Mouse (Mus musculus) embryonic facial prominence, embryonic 14.5 days (tissue): ENCODE results near the gene Slc2a9. TPM values are rescaled to one million over a fixed set of nuclear protein-coding genes. Genes with fewer than 3 reads are reported as not detected.

ENCODE experiments used
- ATAC-seq: fragments of 200-750 bp; cut with Nextera tagmentation; 2 replicates; pipeline ENCODE4 v1.8.0; 2017; ENCODE audit warnings: low read depth, moderate number of reproducible peaks, moderate TSS enrichment
- DNase-seq: peaks from one replicate; pipeline ENCODE4 v3.0.0-alpha.2; 2015; ENCODE audit warnings: low spot score
- H3K27ac ChIP-seq: fragments of 300-500 bp; sonication (generic); replicated peaks from 2 replicates; pipeline ENCODE4 v1.5.1; 2014; ENCODE audit warnings: low read depth, mild to moderate bottlenecking, low read length, moderate library complexity
- H3K27me3 ChIP-seq: fragments of 300-500 bp; sonication (generic); replicated peaks from 2 replicates; pipeline ENCODE4 v1.6.1; 2014; ENCODE audit warnings: low read length; ENCODE audit not compliant: control insufficient read depth, insufficient read depth
- H3K36me3 ChIP-seq: fragments of 300-500 bp; sonication (generic); 2 replicates; pipeline ENCODE4 v1.6.1; 2014; ENCODE audit warnings: low read length, mixed read lengths; ENCODE audit not compliant: control insufficient read depth, insufficient read depth
- H3K4me1 ChIP-seq: fragments of 300-500 bp; sonication (generic); 2 replicates; pipeline ENCODE4 v1.6.1; 2014; ENCODE audit warnings: antibody characterized with exemption, low read length; ENCODE audit not compliant: control insufficient read depth, insufficient read depth
- H3K4me2 ChIP-seq: fragments of 300-500 bp; sonication (generic); 2 replicates; pipeline ENCODE4 v1.6.1; 2014; ENCODE audit warnings: low read depth, mild to moderate bottlenecking, low read length, moderate library complexity, mixed read lengths
- H3K4me3 ChIP-seq: fragments of 300-500 bp; sonication (generic); 2 replicates; pipeline ENCODE4 v1.5.1; 2014; ENCODE audit warnings: low read depth, mild to moderate bottlenecking, low read length
- H3K9ac ChIP-seq: fragments of 300-500 bp; sonication (generic); 2 replicates; pipeline ENCODE4 v1.6.1; 2014; ENCODE audit warnings: low read depth, mild to moderate bottlenecking, low read length, moderate library complexity, mixed read lengths
- H3K9me3 ChIP-seq: fragments of 300-500 bp; sonication (generic); 2 replicates; pipeline ENCODE4 v1.6.1; 2016; ENCODE audit warnings: low read length; ENCODE audit not compliant: control insufficient read depth
- WGBS: fragments of 180-500 bp; shearing (Covaris S2); extraction: QIAGEN DNeasy Blood & Tissue Kit; methylation state at CpG from one replicate; pipeline ENCODE4 v1.1.7; 2014; 5-methylcytosine and 5-hydroxymethylcytosine counted together
- polyA plus RNA-seq: library from polyadenylated mRNA; unstranded; fragments of >200 nt; fragmentation: Nextera tagmentation; extraction: Ambion mirVana; gene quantifications from 2 replicates; pipeline ENCODE4 v1.2.1, GENCODE M21; 2014

Gene Slc2a9
- polyA plus RNA-seq, 1 experiment from 2014 or later: 0.56 TPM

DNA sequence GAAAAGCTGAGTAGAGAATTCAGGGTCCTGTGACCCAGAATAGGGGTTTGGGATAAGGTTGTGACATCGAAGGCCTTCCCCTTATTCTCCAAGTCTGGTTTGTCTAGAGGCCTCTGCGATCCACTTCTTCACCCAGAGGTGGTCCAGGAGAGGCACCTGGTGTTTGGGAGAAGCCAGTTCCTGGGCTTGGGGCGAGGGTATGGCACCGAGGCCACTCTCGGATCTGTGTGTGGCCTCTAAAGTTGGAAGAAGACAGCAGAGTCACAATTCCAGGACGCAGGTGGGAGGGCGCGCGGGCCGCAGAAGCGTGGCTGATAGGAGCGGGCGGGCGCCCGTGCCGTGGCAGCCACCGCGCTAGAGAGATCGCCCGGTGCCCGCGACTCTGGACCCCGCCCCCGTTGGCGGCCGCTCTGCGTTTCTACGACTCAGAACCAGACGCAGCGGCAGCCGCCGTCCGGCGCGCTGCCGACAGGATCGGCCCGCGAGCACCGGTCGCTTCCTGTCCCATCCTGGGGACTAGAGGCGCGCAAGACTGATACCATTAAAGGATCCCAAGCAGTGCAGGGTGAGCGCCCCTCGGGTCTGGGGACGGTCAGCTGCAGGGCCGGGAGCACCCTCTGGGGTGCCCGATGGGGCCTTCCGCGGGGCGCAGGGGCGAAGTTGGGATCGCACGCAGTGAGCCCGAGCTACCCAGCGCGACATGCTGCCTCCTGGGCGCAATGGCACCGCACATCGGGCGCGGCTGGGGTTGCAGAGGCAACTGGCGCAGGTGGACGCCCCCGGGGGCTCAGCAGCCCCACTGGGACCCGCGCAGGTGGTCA lies 183.8 kb downstream of the Slc2a9 start, which contains the start of gene Drd5:
Gene Drd5, plus strand, starts transcription at position 402 of the 821 bp plus-strand sequence.
- peak; percentile 44; the same call in 1 of the 2 replicates for ATAC-seq
- H3K27me3 ChIP-seq: peaks cover 44% of the 10 kb centered on the region

DNA sequence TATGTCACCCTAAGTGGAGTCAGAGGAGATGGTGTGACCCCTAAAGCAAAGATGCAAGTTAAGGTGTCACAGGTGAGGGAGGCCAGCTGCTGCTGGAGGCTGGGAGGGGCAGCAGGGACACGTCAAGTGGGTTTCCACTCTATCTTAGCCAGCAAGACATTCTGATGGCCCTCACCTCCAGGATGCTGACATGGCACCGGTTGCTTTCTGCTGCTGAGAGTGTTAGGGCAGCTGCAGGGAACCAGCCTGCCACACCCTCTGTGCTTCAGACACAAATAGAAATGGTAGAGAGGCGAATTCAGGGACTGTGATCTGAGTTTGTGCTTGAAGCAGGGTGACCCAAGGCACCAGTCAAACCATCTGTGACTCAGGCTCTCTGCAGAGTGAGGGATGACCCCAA lies 193.1 kb downstream of the Slc2a9 start:
- 63% methylated on average over 3 of the region's 3 CpGs for WGBS
- Histone ChIP-seq H3K27me3 (no peaks in the 10 kb centered on the region), H3K9me3 (no peaks in the 10 kb centered on the region), H3K4me3 (no peak overlapping the region), H3K36me3 (no peaks in the 10 kb centered on the region), H3K4me1 (no peaks in the 10 kb centered on the region), H3K4me2 (no peak overlapping the region), H3K27ac (no peak overlapping the region), H3K9ac (no peak overlapping the region)
- no peak for DNase-seq
- ATAC-seq: no peak

More for the DNA sequence above, 183.8 kb downstream of the Slc2a9 start, which contains the start of gene Drd5:
- 2% methylated on average over 25 of the region's 67 CpGs for WGBS
- peaks cover 6% of the 10 kb centered on the region; the same call in 1 of the 2 replicates for H3K9me3 ChIP-seq
- no peaks in the 10 kb centered on the region for H3K36me3 ChIP-seq
- H3K4me2 ChIP-seq: peak within 1 kb of the TSS; percentile 81
- H3K4me3 ChIP-seq: peak within 1 kb of the TSS; percentile 44
- no peaks in the 10 kb centered on the region for H3K4me1 ChIP-seq
- no peak for DNase-seq
- H3K9ac ChIP-seq: peak within 1 kb of the TSS; percentile 51; the same call in 1 of the 2 replicates
- no peak within 1 kb of the TSS for H3K27ac ChIP-seq

DNA sequence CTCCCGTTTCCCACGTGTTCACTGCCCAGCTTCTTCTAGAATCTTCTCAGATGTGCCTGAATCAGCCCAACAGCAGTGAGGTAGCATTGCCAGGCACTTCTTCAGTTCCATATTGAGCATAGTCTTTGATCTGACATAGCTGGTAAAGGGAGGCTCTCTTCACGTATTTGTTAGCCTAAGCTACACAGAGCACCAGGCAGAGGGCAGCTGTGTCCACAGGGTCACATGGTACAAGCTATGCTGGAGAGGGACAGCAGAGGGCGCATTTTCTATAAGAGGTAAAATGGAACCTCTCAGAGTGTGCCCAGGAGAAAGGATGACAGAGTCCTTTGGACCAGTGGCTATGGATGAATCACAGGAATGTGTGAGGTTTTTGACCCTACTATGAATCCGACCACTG lies 194.1 kb downstream of the Slc2a9 start:
- ATAC-seq: peak; percentile 53; the same call in 1 of the 2 replicates
- Histone ChIP-seq H3K36me3 (no peaks in the 10 kb centered on the region), H3K9me3 (no peaks in the 10 kb centered on the region), H3K4me3 (no peak overlapping the region), H3K4me2 (no peak overlapping the region), H3K27ac (no peak overlapping the region), H3K27me3 (no peaks in the 10 kb centered on the region), H3K4me1 (no peaks in the 10 kb centered on the region), H3K9ac (no peak overlapping the region)
- WGBS: 49% methylated on average over 5 of the region's 5 CpGs
- peak; percentile 45 for DNase-seq

DNA sequence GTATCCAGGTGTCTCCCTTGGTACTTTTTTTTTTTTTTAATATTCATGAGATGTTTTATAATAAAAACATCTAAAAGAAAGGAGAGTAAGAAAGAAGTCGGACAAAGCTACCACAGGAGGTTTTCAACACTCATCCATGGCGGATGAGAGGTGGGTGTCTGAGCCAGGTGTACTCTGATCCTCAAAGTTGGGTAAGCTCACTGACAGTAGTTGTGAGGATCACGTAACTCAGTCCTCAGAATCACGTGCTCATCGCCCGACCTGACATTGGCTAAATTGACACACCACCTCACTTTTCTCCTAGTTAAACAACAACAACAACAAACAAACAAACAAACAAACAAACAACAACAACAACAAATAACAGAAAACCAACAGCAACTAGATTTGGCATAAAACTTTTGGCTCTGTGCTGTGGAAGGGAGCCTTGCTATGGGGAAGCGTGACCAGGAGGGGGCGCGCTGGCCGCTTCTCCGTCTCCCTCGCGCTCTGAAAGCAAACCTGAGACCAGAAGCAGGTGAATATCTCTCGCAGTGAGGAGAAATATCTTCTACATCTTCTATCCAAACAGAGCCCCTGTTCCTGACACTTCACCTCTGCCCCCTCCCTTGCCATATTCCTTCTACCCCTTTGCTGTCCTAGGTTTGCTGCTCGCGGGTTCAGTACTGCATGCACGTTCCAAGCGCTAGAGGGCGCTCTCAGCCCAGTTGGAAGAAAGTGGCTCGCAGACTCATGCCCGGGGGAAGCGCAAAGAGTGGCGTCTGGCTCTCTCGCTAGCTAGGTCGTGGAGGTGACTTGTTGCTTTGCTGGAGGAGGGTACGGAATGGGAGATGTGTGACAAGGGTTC lies 195.5 kb downstream of the Slc2a9 start:
- 9% methylated on average over 26 of the region's 26 CpGs for WGBS
- H3K4me3 ChIP-seq: peak overlapping the region; percentile 39
- ATAC-seq (peak; percentile 87), DNase-seq (peak; percentile 90)
- H3K9me3 ChIP-seq: no peaks in the 10 kb centered on the region
- H3K36me3 ChIP-seq: no peaks in the 10 kb centered on the region
- no peak overlapping the region for H3K27ac ChIP-seq
- peak overlapping the region; percentile 46; the same call in 1 of the 2 replicates for H3K9ac ChIP-seq
- H3K27me3 ChIP-seq: no peaks in the 10 kb centered on the region
- H3K4me1 ChIP-seq: no peaks in the 10 kb centered on the region
- peak overlapping the region; percentile 62 for H3K4me2 ChIP-seq

DNA sequence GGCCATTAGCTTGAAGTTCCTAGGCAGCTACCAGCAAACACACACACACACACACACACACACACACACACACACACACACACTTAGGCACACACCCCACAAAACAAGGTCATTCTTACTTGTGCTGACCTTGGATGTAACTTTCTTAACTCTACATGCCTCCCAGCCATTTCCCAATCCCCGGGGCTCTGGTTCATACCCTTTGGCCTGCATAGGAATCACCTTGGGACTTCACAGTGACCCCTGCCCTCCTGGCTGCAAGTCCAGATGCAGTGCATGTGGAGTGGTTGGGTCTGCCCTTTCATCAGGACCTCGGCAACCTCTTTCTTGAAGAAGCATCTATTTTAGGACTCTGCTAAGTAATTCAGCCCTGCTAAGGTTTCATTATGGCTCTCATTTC lies 197.7 kb downstream of the Slc2a9 start:
- WGBS: 40% methylated on average over 2 of the region's 2 CpGs
- Histone ChIP-seq H3K27ac (no peak overlapping the region), H3K9ac (no peak overlapping the region), H3K27me3 (no peaks in the 10 kb centered on the region), H3K9me3 (no peaks in the 10 kb centered on the region), H3K4me3 (no peak overlapping the region), H3K4me1 (no peaks in the 10 kb centered on the region), H3K4me2 (no peak overlapping the region), H3K36me3 (no peaks in the 10 kb centered on the region)
- DNase-seq: no peak
- ATAC-seq: no peak

DNA sequence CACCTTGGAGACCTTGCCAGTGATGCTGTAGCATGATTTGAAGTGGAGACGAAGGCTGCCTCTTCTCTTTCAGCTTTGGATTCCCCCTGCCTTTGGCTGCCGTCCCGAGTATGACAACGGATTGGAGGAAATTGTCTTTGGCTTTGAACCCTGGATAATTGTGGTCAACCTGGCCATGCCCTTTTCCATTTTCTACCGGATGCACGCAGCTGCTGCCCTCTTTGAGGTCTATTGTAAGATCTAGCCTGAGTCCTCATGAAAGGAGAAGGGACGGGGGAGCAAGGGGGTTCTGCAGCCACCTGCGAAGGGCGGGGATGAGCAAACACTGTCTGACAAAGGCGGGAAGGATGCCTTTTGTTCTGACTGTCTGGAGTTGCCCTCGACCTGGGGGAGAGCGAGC lies 200.3 kb downstream of the Slc2a9 start:
- no peaks in the 10 kb centered on the region for H3K4me1 ChIP-seq
- 35% methylated on average over 12 of the region's 12 CpGs for WGBS
- DNase-seq (peak; percentile 26), ATAC-seq (no peak)
- H3K27ac ChIP-seq: no peak overlapping the region
- no peaks in the 10 kb centered on the region for H3K9me3 ChIP-seq
- H3K4me2 ChIP-seq: no peak overlapping the region
- H3K9ac ChIP-seq: no peak overlapping the region
- H3K4me3 ChIP-seq: no peak overlapping the region
- no peaks in the 10 kb centered on the region for H3K36me3 ChIP-seq
- H3K27me3 ChIP-seq: no peaks in the 10 kb centered on the region

DNA sequence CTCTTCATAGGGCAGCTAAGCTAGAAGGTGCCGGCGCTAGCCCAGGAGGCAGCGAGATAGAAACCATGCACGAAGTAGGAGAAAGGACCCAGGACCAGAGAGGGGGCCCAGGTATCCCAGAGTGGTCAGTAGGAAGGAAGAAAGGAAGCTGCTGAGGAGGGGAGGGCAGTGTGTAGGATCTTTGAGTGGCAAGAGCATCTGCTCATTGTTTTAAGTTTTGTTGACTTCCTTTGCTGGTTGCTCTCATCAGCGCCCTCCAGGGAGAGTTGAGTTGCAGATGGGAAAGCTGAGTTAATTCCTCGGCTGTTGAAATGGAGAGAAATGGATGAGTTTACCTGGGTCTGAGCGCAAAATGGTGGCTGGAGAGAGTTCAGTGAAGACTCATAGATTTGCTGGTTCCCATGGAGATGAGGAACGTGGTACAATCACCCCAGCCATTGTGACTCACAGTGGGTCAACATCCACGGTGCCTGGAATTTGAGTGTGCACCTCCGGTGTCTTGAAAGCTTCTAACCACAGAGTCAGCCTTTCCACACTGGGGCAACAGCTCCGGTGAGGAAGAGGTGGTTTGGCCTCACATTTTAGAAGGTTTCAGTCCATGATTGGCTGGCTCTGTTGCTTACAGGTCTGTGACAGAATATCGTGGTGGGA lies 201.1 kb downstream of the Slc2a9 start:
- no peaks in the 10 kb centered on the region for H3K4me1 ChIP-seq
- no peak for ATAC-seq
- H3K27me3 ChIP-seq: no peaks in the 10 kb centered on the region
- H3K4me3 ChIP-seq: no peak overlapping the region
- no peaks in the 10 kb centered on the region for H3K36me3 ChIP-seq
- no peak overlapping the region for H3K4me2 ChIP-seq
- no peaks in the 10 kb centered on the region for H3K9me3 ChIP-seq
- H3K9ac ChIP-seq: no peak overlapping the region
- DNase-seq: no peak
- no peak overlapping the region for H3K27ac ChIP-seq
- WGBS: 85% methylated on average over 12 of the region's 12 CpGs
